Mouse (Mus musculus): ENCODE data around the gene Ccdc38. TPM values are rescaled to one million over a fixed set of nuclear protein-coding genes. Genes with fewer than 3 reads are reported as not detected.

The Ccdc38 gene
- polyA plus RNA-seq, 1 experiment = 137 TPM

- TF ChIP-seq POLR2A (IDR thresholded peaks at IDR 0.05; ENCODE audit: control insufficient read depth, low read depth, low read length) (peak; percentile 85), CTCF (IDR thresholded peaks at IDR 0.05; ENCODE audit: control insufficient read depth, insufficient read depth, insufficient replicate concordance, low read depth, low read length) (no peak)
- Histone ChIP-seq H3K4me1 (ENCODE audit: control insufficient read depth, insufficient read depth, low read length) (peaks cover 5% of the 10 kb centered on the region), H3K27ac (ENCODE audit: control insufficient read depth, insufficient read depth, low read depth, low read length) (peak within 1 kb of the TSS; percentile 79), H3K4me3 (ENCODE audit: control insufficient read depth, low read depth, low read length) (peak within 1 kb of the TSS; percentile 91), H3K27me3 (ENCODE audit: control insufficient read depth, insufficient read depth, low read length) (no peaks in the 10 kb centered on the region), H3K36me3 (ENCODE audit: control insufficient read depth, insufficient read depth, low read length) (no peaks in the 10 kb centered on the region)
These were observed 48.9 kb downstream of the Ccdc38 start, which contains the start of gene Snrpf for GRCm38 (mm10) chr10:93589281-93589848. TSS of gene Snrpf (minus strand) at chr10:93589706.

GRCm38 (mm10) chr10:93592456-93592855, 52.0 kb downstream of the Ccdc38 start:
- Histone ChIP-seq H3K27ac (ENCODE audit: control insufficient read depth, insufficient read depth, low read depth, low read length) (peak overlapping the region; percentile 71; the same call in 1 of the 2 replicates), H3K36me3 (ENCODE audit: control insufficient read depth, insufficient read depth, low read length) (no peaks in the 10 kb centered on the region), H3K4me1 (ENCODE audit: control insufficient read depth, insufficient read depth, low read length) (peaks cover 7% of the 10 kb centered on the region), H3K27me3 (ENCODE audit: control insufficient read depth, insufficient read depth, low read length) (no peaks in the 10 kb centered on the region), H3K4me3 (ENCODE audit: control insufficient read depth, low read depth, low read length) (peak overlapping the region; percentile 80)
- peak; percentile 2; the same call in 1 of the 2 replicates for TF ChIP-seq CTCF (IDR thresholded peaks at IDR 0.05; ENCODE audit: control insufficient read depth, insufficient read depth, insufficient replicate concordance, low read depth, low read length)
- TF ChIP-seq POLR2A (IDR thresholded peaks at IDR 0.05; ENCODE audit: control insufficient read depth, low read depth, low read length) = peak; percentile 47; the same call in 1 of the 2 replicates

- peaks cover 7% of the 10 kb centered on the region for H3K4me1 ChIP-seq (ENCODE audit: control insufficient read depth, insufficient read depth, low read length)
- TF ChIP-seq CTCF (IDR thresholded peaks at IDR 0.05; ENCODE audit: control insufficient read depth, insufficient read depth, insufficient replicate concordance, low read depth, low read length) (peak; percentile 36; the same call in 1 of the 2 replicates), POLR2A (IDR thresholded peaks at IDR 0.05; ENCODE audit: control insufficient read depth, low read depth, low read length) (peak; percentile 53; the same call in 1 of the 2 replicates)
- no peaks in the 10 kb centered on the region for H3K27me3 ChIP-seq (ENCODE audit: control insufficient read depth, insufficient read depth, low read length)
- no peak overlapping the region; the same call in 1 of the 2 replicates for H3K27ac ChIP-seq (ENCODE audit: control insufficient read depth, insufficient read depth, low read depth, low read length)
- H3K4me3 ChIP-seq (ENCODE audit: control insufficient read depth, low read depth, low read length) = peak overlapping the region; percentile 84
- no peaks in the 10 kb centered on the region for H3K36me3 ChIP-seq (ENCODE audit: control insufficient read depth, insufficient read depth, low read length)
These were observed 53.6 kb downstream of the Ccdc38 start for GRCm38 (mm10) chr10:93594022-93594482.

GRCm38 (mm10) chr10:93595831-93596230, 55.4 kb downstream of the Ccdc38 start:
- Histone ChIP-seq H3K27ac (ENCODE audit: control insufficient read depth, insufficient read depth, low read depth, low read length) (no peak overlapping the region), H3K27me3 (ENCODE audit: control insufficient read depth, insufficient read depth, low read length) (no peaks in the 10 kb centered on the region), H3K4me1 (ENCODE audit: control insufficient read depth, insufficient read depth, low read length) (peaks cover 7% of the 10 kb centered on the region), H3K36me3 (ENCODE audit: control insufficient read depth, insufficient read depth, low read length) (no peaks in the 10 kb centered on the region), H3K4me3 (ENCODE audit: control insufficient read depth, low read depth, low read length) (peak overlapping the region; percentile 50)
- TF ChIP-seq CTCF (IDR thresholded peaks at IDR 0.05; ENCODE audit: control insufficient read depth, insufficient read depth, insufficient replicate concordance, low read depth, low read length) (no peak), POLR2A (IDR thresholded peaks at IDR 0.05; ENCODE audit: control insufficient read depth, low read depth, low read length) (peak; percentile 61; the same call in 1 of the 2 replicates)

GRCm38 (mm10) chr10:93596641-93597040, 56.2 kb downstream of the Ccdc38 start:
- TF ChIP-seq CTCF (IDR thresholded peaks at IDR 0.05; ENCODE audit: control insufficient read depth, insufficient read depth, insufficient replicate concordance, low read depth, low read length) = no peak
- TF ChIP-seq POLR2A (IDR thresholded peaks at IDR 0.05; ENCODE audit: control insufficient read depth, low read depth, low read length) = no peak
- no peaks in the 10 kb centered on the region for H3K36me3 ChIP-seq (ENCODE audit: control insufficient read depth, insufficient read depth, low read length)
- H3K4me1 ChIP-seq (ENCODE audit: control insufficient read depth, insufficient read depth, low read length) = peaks cover 7% of the 10 kb centered on the region
- no peak overlapping the region for H3K27ac ChIP-seq (ENCODE audit: control insufficient read depth, insufficient read depth, low read depth, low read length)
- H3K27me3 ChIP-seq (ENCODE audit: control insufficient read depth, insufficient read depth, low read length) = no peaks in the 10 kb centered on the region
- peak overlapping the region; percentile 70 for H3K4me3 ChIP-seq (ENCODE audit: control insufficient read depth, low read depth, low read length)

GRCm38 (mm10) chr10:93602309-93602708, 61.9 kb downstream of the Ccdc38 start:
- H3K27me3 ChIP-seq (ENCODE audit: control insufficient read depth, insufficient read depth, low read length) = no peaks in the 10 kb centered on the region
- H3K4me1 ChIP-seq (ENCODE audit: control insufficient read depth, insufficient read depth, low read length) = peaks cover under 1% of the 10 kb centered on the region
- no peak overlapping the region for H3K27ac ChIP-seq (ENCODE audit: control insufficient read depth, insufficient read depth, low read depth, low read length)
- TF ChIP-seq CTCF (IDR thresholded peaks at IDR 0.05; ENCODE audit: control insufficient read depth, insufficient read depth, insufficient replicate concordance, low read depth, low read length) = no peak
- TF ChIP-seq POLR2A (IDR thresholded peaks at IDR 0.05; ENCODE audit: control insufficient read depth, low read depth, low read length) = no peak
- H3K4me3 ChIP-seq (ENCODE audit: control insufficient read depth, low read depth, low read length) = no peak overlapping the region
- no peaks in the 10 kb centered on the region for H3K36me3 ChIP-seq (ENCODE audit: control insufficient read depth, insufficient read depth, low read length)

GRCm38 (mm10) chr10:93603256-93603655, 62.8 kb downstream of the Ccdc38 start:
- Histone ChIP-seq H3K36me3 (ENCODE audit: control insufficient read depth, insufficient read depth, low read length) (no peaks in the 10 kb centered on the region), H3K4me1 (ENCODE audit: control insufficient read depth, insufficient read depth, low read length) (peaks cover 4% of the 10 kb centered on the region), H3K4me3 (ENCODE audit: control insufficient read depth, low read depth, low read length) (no peak overlapping the region), H3K27ac (ENCODE audit: control insufficient read depth, insufficient read depth, low read depth, low read length) (no peak overlapping the region), H3K27me3 (ENCODE audit: control insufficient read depth, insufficient read depth, low read length) (no peaks in the 10 kb centered on the region)
- TF ChIP-seq POLR2A (IDR thresholded peaks at IDR 0.05; ENCODE audit: control insufficient read depth, low read depth, low read length) (no peak), CTCF (IDR thresholded peaks at IDR 0.05; ENCODE audit: control insufficient read depth, insufficient read depth, insufficient replicate concordance, low read depth, low read length) (no peak)
